Mouse (Mus musculus): ENCODE results near the gene Pdia3.
"Not testable (repeated sequence)": the region's sequence is repeated elsewhere in the genome, so short reads cannot be mapped to it uniquely, and the experiment has no call there.

Pdia3 gene

DNA sequence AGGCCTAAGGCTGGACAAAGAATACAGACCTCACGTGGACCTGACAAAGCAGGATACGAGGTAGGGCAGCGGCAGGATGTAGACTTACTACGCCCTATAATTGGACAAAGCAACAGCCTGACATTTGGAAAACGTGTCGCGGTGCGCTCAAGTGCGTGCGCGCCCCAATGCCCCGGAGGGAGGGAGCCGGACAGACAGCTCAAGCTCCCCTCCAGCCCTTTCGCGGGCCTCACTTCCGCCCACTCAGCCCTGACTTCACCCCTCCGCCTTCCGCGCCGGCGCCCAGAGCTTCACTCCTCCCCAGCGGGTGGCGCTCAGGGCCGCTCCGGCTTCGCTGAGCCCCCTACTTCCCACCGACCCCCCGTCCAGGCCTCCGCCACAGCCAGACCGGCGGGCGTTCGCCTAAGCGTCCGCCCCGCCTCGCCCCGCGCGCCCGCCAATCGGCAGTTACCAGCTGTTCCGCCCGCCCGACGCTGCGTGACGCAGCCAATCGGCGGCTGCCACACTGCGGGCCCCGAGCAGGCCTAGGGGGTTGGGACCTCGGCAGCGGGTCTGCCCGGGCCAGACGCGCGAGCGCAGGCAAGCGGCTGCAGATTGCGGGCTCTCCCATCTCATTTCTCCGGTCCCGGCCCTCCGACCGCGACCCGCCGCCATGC is at the start of gene Pdia3, which contains the start of gene Catsper2:
TSS of gene Pdia3 (plus strand) at position 389 of the 656 bp plus-strand sequence.
TSS of gene Catsper2 (minus strand) at position 406 of the 656 bp plus-strand sequence.
- DNase-seq (ENCODE audit: low spot score in 2 of 2), result peak; percentile 92 to 94

DNA sequence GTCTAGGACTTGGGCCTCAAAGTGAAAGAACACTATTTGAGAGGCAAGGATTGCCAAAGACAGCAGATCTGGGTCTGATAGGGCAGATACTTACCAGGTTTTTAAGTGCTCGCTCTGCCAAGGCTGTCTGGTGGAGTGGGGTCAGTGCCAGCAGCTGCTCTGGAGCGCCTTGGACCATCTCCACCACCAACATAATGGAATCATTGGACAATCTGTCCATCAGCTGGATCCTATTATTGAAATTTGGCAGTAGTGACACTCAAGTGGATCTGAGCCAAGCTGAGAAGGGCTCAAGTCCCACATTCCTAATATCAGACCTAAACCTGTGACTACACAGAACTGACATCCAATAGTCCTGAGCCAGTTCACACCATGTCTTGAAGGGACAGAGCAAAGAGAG is 44.7 kb upstream of the Pdia3 start:
- no peak for DNase-seq (ENCODE audit: low spot score in 2 of 2)

DNA sequence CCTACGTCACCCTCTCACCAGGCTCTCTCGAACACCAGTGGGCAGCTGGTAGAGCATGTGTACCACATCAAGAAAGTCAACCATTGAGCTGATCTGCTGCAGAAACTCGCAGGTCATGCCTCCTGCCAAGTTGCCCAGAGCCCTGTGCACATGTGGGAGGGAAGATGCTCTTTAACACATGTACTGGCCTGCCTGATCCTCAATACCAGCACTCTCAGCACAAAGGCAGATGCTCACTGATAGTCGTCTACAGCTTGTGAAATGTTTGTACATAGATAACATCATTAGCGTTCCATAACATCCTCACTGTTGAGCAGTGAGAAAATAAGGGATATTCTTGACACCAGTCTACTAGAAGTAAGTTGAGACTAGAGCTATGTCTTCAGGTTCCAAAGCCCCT is 42.7 kb upstream of the Pdia3 start:
- no peak for DNase-seq (ENCODE audit: low spot score in 2 of 2)

DNA sequence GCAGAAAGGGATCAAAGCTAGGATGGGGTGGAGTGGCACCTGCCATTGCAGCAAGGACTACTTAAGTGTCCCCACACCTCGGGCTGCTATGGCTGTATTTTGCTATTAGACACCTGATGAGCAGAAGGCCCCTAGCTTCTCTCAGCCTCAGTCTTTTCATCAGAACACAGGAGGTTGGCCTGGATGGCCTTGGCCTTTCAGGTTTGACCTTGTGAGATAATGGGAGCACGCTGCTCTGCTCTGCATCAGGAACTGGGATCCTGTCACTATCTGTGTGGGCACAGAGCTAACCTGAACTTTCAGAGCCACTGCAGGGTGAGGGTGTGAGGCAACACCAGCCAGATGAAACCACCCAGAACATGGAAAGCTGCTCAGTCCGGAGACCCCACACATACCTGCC is 41.3 kb upstream of the Pdia3 start:
- no peak for DNase-seq (ENCODE audit: low spot score in 2 of 2)

DNA sequence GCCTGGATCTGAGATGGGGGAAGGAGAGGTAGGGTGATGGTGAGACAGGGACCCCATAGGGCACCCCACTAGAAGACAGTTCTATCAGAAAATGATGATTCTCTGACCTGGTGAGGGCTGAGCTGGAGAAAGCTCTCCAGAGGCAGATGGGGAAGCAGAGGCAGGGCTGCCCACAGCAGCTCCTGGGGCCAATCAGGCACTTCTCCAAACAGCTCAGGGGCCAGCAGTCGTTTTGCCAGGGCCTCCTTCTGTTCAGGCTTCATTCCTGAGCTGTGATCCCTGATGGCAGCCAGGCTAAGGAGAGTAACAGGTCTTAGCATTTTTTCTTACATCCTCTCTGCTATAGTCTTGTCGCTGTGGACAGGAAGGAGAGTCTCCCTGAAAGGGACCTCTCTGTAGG is 38.8 kb upstream of the Pdia3 start:
- no peak for DNase-seq (ENCODE audit: low spot score in 2 of 2)

DNA sequence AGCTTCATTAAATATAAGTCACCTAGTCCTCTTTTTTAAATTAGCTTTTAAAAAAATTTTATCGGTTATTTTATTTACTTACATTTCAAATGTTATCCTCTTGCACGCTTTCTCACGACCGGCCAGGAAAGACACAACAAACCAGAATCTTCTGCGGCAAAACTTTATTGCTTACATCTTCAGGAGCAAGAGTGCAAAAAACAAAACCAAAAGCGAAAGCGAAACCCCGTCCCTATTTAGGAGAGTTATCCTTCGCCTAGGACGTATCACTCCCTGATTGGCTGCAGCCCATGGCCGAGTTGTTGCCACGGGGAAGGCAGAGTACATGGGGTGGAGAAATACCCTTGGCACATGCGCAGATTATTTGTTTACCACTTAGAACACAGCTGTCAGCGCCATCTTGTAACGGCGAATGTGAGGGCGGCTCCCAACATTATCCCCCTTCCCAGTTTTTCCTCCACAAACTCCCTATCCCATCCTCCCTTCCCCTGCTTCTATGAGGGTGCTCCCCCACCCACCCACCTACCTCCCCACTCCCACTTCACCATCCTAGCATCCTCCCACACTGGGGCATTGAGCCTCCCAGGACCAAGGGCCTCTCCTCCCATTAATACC is 26.5 kb upstream of the Pdia3 start, which contains the start of gene Strc:
TSS of gene Strc (minus strand) at position 208 of the 615 bp plus-strand sequence.
- not testable (repeated sequence) for DNase-seq (ENCODE audit: low spot score in 2 of 2)

DNA sequence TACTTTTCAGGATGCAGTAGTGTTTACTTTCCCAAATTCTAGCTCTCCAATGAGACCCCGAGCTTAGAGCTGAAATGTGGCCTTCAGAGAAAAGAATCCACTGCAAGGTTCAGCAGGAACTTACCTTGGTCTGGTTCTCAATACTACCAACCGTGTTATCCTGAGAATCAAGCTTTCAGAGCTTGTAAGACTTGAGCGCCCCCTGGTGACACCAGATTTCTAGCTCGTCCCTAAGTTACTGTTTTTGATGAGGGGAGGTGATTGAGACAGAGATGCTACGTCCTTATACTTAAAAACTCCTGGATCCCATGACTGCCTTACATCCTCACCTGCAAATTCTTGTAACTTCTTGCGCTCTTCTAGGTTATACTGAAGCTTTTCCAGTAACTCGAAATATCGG is 17.0 kb upstream of the Pdia3 start:
- peak; percentile 93 for DNase-seq (ENCODE audit: low spot score in 2 of 2)

DNA sequence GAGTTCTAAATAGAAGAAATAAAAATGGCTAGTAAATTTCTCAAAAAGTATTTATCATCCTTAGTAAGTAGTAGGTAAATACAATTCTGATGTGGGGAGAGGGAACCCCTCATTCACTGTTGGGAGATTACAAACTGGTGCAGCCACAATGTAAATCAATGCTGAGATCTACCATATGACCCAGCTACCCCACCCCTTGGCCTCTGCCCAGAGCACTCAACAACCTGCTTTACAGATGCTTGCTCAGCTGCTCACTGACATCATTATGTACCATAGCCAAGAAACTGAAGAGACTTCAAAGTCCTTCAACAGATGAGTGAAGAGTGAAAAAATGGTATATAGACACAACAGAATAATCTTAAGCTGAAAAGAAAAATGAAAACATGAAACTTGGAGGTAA is 10.3 kb upstream of the Pdia3 start:
- no peak for DNase-seq (ENCODE audit: low spot score in 2 of 2)

DNA sequence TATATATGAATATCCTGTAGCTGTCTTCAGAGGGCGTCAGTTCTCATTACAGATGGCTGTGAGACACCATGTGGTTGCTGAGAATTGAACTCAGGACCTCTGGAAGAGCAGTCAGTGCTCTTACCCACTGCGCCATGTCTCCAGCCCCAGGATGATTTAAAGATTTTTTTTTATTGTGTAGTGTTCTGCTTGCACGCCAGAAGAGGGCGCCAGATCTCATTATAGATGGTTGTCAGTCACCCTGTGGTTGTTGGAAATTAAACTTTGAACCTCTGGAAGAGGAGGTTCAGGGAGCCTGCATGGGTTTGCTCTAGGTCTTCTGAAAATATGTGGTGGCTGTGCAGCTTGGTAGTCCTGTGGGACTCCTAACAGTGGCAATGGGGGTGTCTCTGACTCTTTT is 5.4 kb upstream of the Pdia3 start:
- DNase-seq (ENCODE audit: low spot score in 2 of 2), result peak in 1 of 2 experiments; percentile 20

DNA sequence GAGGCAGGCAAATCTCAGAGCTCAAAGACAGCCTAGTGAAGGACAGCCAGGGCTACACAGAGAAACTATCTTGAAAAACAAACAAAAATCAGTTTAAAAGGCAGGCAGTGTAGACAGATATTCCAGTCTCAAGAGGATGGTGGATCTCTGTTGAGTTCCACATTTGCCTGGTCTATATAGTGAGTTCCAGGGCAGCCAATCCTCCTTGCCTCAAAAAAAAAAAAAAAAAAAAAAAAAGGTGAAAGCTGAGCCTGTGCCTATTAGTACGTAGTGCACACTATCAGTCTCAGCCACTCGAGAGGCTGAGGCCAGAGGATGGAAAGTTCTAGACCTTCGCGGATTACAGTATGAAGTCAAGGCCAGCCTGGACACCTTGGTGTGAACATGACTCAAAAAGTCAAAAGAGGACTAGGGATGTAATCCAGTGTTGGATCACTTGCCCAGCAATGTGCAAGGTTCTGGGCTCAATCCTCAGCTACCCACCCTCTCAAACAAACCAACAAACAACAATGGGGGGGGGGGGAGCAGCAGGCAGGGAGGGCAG is 660 bp upstream of the Pdia3 start:
- no peak for DNase-seq (ENCODE audit: low spot score in 2 of 2)

DNA sequence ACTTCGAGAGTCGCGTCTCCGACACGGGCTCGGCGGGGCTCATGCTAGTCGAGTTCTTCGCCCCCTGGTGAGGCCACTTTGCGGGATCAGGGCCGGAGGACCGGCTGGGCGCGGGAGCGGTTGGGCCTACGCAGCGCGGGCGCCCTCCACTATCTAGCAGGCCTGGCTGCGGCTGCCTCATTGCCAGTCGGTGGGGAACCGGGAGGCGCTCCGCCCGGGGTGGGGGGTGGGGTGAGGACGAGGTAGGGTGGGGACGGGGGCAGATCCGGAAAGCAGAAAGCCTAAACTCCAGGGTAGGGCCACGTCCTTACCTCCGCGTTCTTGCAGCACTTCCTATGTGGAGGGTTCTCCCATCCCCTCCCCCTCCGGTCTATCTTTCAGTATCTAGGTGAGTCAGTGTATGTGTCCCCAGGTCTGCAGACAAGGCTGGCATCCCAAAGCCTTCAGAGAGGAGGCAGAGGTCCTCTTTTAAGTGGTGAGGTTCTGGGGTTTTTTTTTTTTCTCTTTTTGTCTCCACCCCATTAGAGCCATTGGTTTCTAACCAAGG is 637 bp downstream of the Pdia3 start:
- DNase-seq (ENCODE audit: low spot score in 2 of 2), result peak; percentile 26 to 54

DNA sequence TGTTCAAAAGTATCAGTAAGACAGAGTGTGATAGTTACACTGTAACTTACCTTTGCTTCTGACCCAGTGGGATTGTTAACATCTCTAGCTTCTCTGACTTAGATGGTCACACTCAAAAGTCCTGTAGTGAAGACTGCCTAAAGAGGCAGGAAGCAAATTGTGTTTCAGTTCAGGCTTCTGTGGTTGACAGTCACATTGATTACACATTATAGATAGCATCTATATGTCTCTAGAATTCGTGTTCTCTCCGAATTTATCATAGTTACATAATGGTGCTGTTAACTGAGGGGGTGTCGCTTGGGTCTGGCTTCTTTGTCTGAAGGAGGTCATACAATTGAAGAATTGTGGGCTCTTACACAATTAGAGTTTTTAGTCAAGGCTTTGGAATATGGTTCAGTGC is 1.5 kb downstream of the Pdia3 start:
- no peak for DNase-seq (ENCODE audit: low spot score in 2 of 2)

DNA sequence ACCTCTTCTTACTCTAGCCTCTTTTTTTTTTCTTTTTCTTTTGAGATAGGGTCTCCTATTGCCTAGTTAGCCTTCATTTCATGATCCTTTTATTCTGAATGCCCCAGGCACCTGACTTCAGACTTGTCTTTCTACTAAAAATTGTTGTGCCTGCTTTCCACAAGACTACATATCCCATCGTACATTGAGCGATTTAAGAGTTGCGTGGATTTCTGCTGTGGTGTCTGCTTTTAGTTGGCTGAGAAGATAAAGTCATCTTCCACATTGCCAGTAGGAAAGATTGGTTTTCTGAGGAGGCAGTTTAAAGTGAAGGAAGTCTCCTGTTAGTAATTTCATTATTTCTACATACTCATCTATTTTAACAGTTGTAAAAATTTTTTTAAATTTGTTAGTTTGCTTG is 2.0 kb downstream of the Pdia3 start:
- no peak for DNase-seq (ENCODE audit: low spot score in 2 of 2)

DNA sequence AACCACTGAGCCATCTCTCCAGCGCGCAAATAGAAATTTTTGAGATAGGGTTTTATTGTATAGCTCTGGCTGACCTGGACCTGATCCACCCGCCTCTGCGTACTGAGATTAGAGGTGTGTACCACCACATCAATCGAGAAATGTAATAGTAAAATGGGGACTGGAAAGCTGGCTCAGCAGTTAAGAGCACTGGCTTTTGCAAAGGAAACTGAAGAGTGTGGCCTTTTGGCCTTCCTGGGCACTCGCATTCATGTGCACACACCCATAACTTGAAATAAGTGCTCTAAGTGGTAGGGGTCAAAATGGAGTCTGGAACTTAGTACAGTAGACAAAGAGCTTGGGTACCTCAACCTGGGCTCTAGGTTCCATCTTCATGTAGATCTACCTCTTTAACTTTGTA is 2.8 kb downstream of the Pdia3 start:
- no peak for DNase-seq (ENCODE audit: low spot score in 2 of 2)

DNA sequence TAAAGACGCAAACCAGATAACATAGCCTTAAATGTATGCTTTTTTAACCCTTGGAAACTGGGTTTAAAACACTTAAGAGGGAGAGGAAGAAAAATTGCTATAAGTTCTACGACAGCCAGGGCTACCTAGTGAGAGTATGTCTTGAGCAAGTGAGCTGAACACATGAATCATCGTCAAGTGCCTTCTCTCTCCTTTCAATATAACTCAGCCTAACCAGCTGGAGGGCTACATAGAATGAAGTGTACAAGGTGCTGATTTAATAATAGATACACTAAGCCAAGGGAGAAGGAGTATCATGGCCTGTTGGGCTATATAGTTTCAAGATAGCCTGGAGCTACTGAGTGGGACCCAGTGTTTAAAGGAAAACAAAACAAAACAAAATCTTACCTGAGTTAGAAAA is 4.9 kb downstream of the Pdia3 start:
- no peak for DNase-seq (ENCODE audit: low spot score in 2 of 2)

DNA sequence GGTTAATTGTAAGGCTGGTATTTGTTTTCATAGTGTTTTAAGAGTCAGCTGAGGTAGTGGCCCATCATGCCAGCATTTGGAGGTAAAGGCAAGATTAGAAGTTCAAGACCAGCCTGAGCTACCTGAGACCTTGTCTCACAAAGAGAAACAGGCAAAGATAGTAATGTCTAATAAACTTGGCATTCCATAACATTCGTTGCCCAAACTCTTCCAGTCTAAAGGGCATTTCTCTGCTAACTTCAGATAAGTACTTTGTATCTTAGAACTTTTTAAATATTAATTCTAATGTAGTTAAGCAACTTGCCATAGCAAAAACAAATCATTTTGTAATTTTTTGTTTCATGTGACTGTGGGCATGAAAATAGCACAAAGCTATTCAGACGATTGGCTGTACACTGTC is 9.6 kb downstream of the Pdia3 start:
- no peak for DNase-seq (ENCODE audit: low spot score in 2 of 2)

DNA sequence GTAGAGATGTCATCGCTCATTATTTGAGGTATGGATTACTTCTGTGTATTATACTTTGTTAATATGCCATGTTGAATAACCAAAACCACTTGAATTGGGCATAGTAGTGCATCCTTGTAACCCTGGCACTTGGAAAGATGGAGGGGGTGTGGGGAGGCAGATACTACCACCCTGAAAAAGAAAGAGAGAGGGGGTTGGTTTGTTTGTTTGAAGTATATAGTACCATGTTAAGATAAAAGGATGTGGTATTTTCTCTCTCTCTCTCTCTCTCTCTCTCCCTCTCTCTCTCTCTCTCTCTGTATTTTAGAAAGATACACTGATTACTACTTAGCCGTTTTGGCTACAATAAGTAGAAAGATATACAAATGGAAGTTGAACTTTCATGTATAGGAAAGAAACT is 12.3 kb downstream of the Pdia3 start:
- DNase-seq (ENCODE audit: low spot score in 2 of 2), result no peak

DNA sequence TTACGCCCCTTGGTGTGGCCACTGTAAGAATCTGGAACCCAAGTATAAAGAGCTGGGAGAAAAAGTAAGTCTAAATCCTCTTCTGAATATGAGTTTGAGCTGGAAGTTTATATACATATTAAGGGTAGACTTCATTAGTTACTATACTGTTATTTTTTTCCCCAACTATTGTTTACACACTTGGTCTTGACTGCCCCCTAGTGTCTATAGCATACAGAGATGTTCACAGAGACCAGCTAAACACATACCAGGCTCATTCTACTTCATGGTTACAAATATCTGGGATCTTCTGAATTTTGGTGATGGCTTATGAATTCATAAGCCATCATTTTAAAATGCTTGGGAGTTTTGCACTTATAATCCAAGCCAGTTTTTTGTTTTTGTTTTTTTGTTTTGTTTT is 21.3 kb downstream of the Pdia3 start:
- DNase-seq (ENCODE audit: low spot score in 2 of 2), result no peak

DNA sequence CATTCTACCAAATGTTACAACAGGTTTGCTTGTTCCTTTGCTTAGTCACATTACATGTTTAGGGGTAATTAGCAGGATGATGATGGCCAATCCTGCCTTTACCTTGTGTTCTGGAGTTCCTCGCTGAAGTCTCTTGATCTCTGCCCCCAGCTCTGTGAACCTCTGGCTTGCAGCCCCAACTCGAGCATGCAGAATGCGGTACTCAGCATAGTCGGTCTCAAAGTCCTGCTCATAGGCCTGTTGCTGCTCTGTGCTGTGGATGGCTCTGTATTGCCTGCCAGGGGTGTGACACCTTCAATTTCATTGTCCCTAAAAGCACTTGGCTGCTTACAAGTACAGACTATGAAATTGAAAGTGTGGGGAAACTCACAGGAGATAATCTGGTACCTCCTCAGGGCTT is 26.2 kb downstream of the Pdia3 start:
- DNase-seq (ENCODE audit: low spot score in 2 of 2), result no peak

DNA sequence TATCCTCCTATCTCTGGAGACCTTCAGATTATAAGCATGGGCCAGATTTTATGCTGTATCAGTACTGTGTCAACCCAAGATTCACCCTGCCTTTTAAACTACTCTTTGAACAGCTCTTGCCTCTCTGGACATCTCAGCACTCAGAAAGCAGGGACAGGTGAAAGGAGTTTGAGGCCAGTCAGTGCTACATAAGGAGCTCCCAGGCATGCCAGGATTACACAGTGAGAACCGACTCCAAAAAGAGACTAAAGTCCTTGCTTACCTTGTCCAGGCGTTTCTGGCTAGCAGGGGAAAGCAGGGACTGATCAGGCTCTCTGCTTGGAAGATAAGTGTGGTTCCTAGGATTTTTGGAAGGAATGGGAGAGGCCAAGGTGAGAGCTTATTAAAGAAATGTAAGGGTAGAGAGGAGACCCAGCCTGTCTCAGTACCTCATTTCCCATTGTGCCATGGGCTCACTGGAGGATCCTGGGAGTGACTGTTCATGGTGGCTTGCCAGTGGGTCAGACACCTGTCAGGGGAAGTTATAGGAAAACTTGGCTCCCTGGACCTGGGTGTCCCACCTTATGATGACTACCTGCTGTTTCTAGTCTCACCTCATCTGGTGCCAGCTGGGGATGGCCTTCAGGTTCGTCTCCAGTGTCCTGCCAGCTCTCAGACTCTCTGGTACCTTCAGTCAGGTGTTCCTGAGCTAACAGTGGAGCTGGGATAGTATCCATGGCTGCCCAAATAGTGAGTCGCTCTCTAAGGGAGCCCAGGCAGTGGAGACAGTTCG is 27.4 kb downstream of the Pdia3 start:
- no peak for DNase-seq (ENCODE audit: low spot score in 2 of 2)

DNA sequence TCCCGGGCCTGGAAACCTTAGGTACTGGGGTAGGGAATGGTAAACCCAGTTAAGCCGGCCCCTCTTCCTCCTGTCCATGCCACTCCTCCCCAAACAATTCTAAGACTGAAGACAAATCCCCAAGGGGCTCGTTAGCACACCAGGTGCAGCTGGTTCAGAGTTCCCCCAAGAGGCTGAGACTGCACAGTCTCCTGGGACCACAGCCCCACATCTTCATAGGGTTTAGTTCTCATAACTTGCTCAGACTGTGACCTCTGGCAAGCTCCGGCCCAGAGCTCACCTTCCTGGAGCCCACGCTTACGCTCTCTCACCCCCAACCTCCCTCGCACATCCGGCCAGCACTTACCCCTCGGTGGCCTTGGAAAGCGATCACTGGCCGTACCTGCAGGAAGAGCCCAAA is 28.2 kb downstream of the Pdia3 start:
- no peak for DNase-seq (ENCODE audit: low spot score in 2 of 2)

Measured in right cerebral cortex, adult 2 months (tissue).